In the genomic region with DNA sequence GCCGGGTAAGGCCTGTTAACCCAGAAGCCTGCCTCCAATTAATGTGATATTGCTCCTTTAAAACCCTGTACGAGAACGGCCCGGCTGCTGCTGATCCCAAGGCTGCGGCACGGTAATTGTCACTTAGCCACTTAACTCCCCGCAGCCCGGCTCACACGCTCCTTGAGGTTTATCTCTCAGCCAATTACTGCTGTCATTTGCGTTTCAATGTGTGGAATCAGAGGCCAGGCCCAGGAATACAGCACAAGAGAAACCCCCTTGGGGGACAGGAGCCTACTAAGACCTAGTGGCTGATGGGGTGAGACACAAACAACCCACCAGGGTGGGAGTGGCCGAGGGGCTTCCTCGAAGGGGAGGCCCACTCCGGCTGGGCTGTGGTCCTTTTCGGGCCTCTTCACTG, we compare ENCODE assay signal across 8 mouse cellular contexts.
DNase-seq lines count a peak whose midpoint lies in the region; ATAC-seq and TF ChIP-seq lines count a peak whose summit lies in the region.

No protein-coding gene starts in this region.

- WGBS in thymus, adult 2 months, result 93% methylated on average over 14 of the region's 14 CpGs
- 4% methylated on average over 14 of the region's 14 CpGs for WGBS in embryonic facial prominence, embryonic 14.5 days
- whole genome bisulfite sequencing in hindbrain, postnatal 0 days, result 9% methylated on average over 14 of the region's 14 CpGs
- WGBS in neural tube, embryonic 11.5 days, result 2% methylated on average over 14 of the region's 14 CpGs

- DNase-seq in thymus, adult 2 months, result no peak
- no peak for DNase-seq in thymus, adult 18-20 months
- DNase-seq in embryonic facial prominence, embryonic 14.5 days (ENCODE audit: low spot score), result peak; percentile 83
- peak; percentile 73 for DNase-seq in hindbrain, postnatal 0 days (ENCODE audit: low spot score)
- peak; percentile 54 for DNase-seq in neural tube, embryonic 11.5 days (ENCODE audit: low spot score)
- no peak for DNase-seq in testis, postnatal 14 days (ENCODE audit: low spot score)
- no peak for DNase-seq in layer of hippocampus, adult 9-11 months
- DNase-seq in left cerebral cortex, postnatal 36 days (ENCODE audit: low spot score in 2 of 2), result no peak

- no peaks in the 10 kb centered on the region for H3K27me3 ChIP-seq in thymus, adult 2 months (ENCODE audit: control insufficient read depth, insufficient read depth, low read length)
- H3K27me3 ChIP-seq in embryonic facial prominence, embryonic 14.5 days (replicated peaks; ENCODE audit: control insufficient read depth, insufficient read depth, low read length), result no peaks in the 10 kb centered on the region
- H3K27me3 ChIP-seq in hindbrain, postnatal 0 days (ENCODE audit: insufficient read depth, low read length), result no peaks in the 10 kb centered on the region
- no peaks in the 10 kb centered on the region for H3K27me3 ChIP-seq in neural tube, embryonic 11.5 days (ENCODE audit: control insufficient read depth, insufficient read depth, low read length)

- peak overlapping the region; percentile 55 for H3K4me2 ChIP-seq in embryonic facial prominence, embryonic 14.5 days (ENCODE audit: low read depth, low read length)
- peak overlapping the region; percentile 64 for H3K4me2 ChIP-seq in hindbrain, postnatal 0 days (ENCODE audit: low read depth, low read length)
- peak overlapping the region; percentile 50 for H3K4me2 ChIP-seq in neural tube, embryonic 11.5 days (ENCODE audit: low read depth)

- H3K9ac ChIP-seq in embryonic facial prominence, embryonic 14.5 days (ENCODE audit: low read depth, low read length), result peak overlapping the region; percentile 45
- peak overlapping the region; percentile 56; the same call in 1 of the 2 replicates for H3K9ac ChIP-seq in hindbrain, postnatal 0 days (replicated peaks; ENCODE audit: low read length)
- peak overlapping the region; percentile 39; the same call in 1 of the 2 replicates for H3K9ac ChIP-seq in neural tube, embryonic 11.5 days (ENCODE audit: low read length)

- H3K27ac ChIP-seq in thymus, adult 2 months (ENCODE audit: control insufficient read depth, insufficient read depth, low read length), result peak overlapping the region; percentile 22; the same call in 1 of the 2 replicates
- H3K27ac ChIP-seq in embryonic facial prominence, embryonic 14.5 days (replicated peaks; ENCODE audit: low read depth, low read length), result peak overlapping the region; percentile 96
- peak overlapping the region; percentile 87 for H3K27ac ChIP-seq in hindbrain, postnatal 0 days
- peak overlapping the region; percentile 85 for H3K27ac ChIP-seq in neural tube, embryonic 11.5 days (ENCODE audit: low read depth, low read length)

- no peaks in the 10 kb centered on the region for H3K9me3 ChIP-seq in embryonic facial prominence, embryonic 14.5 days (ENCODE audit: control insufficient read depth, low read length)
- no peaks in the 10 kb centered on the region for H3K9me3 ChIP-seq in hindbrain, postnatal 0 days (ENCODE audit: low read length)
- no peaks in the 10 kb centered on the region for H3K9me3 ChIP-seq in neural tube, embryonic 11.5 days (ENCODE audit: control insufficient read depth, low read length)

- no peak for TF ChIP-seq POLR2A in thymus, adult 2 months (IDR thresholded peaks at IDR 0.05; ENCODE audit: control insufficient read depth, extremely low read depth, insufficient read depth, low read length, poor library complexity)

- TF ChIP-seq CTCF in thymus, adult 2 months (IDR thresholded peaks at IDR 0.05; ENCODE audit: borderline replicate concordance, control insufficient read depth, extremely low read depth, insufficient read depth, low read length, poor library complexity), result no peak
- TF ChIP-seq CTCF in hindbrain, postnatal 0 days (IDR thresholded peaks at IDR 0.05; ENCODE audit: low read depth), result no peak

- ATAC-seq in embryonic facial prominence, embryonic 14.5 days (ENCODE audit: low read depth), result peak; percentile 9; the same call in 1 of the 2 replicates
- ATAC-seq in hindbrain, postnatal 0 days, result no peak
- 0 out of 2 replicates have a peak, but pooled peaks have one; percentile 25 for ATAC-seq in neural tube, embryonic 11.5 days (ENCODE audit: insufficient read depth, low FRiP score, low TSS enrichment)

- intact Hi-C loops in left cerebral cortex, postnatal 36 days (cut with DNase I), result loop anchor here (5.0 kb wide), 2 partner anchors 37 to 43 kb away; no protein-coding TSS in a partner anchor

- no peaks in the 10 kb centered on the region for H3K36me3 ChIP-seq in thymus, adult 2 months (ENCODE audit: control insufficient read depth, insufficient read depth, low read length)
- H3K36me3 ChIP-seq in embryonic facial prominence, embryonic 14.5 days (ENCODE audit: control insufficient read depth, insufficient read depth, low read length), result no peaks in the 10 kb centered on the region
- no peaks in the 10 kb centered on the region for H3K36me3 ChIP-seq in hindbrain, postnatal 0 days (ENCODE audit: insufficient read depth, low read length)
- no peaks in the 10 kb centered on the region for H3K36me3 ChIP-seq in neural tube, embryonic 11.5 days (ENCODE audit: control insufficient read depth, insufficient read depth, low read length)

- H3K4me3 ChIP-seq in thymus, adult 2 months (ENCODE audit: control insufficient read depth, insufficient read depth, low read length), result no peak overlapping the region
- peak overlapping the region; percentile 17 for H3K4me3 ChIP-seq in embryonic facial prominence, embryonic 14.5 days (ENCODE audit: low read depth, low read length)
- 0 out of 2 replicates have a peak overlapping the region, but pooled peaks have one; percentile 7 for H3K4me3 ChIP-seq in hindbrain, postnatal 0 days (ENCODE audit: low read length)
- H3K4me3 ChIP-seq in neural tube, embryonic 11.5 days (ENCODE audit: low read depth, low read length), result no peak overlapping the region

- H3K4me1 ChIP-seq in thymus, adult 2 months (replicated peaks; ENCODE audit: control insufficient read depth, insufficient read depth, low read length), result peaks cover 18% of the 10 kb centered on the region
- peaks cover 31% of the 10 kb centered on the region for H3K4me1 ChIP-seq in embryonic facial prominence, embryonic 14.5 days (ENCODE audit: control insufficient read depth, insufficient read depth, low read length)
- peaks cover 25% of the 10 kb centered on the region for H3K4me1 ChIP-seq in hindbrain, postnatal 0 days (ENCODE audit: insufficient read depth, low read length)
- H3K4me1 ChIP-seq in neural tube, embryonic 11.5 days (ENCODE audit: control insufficient read depth, insufficient read depth, low read length), result peaks cover 30% of the 10 kb centered on the region

Comparison
In these comparisons a context has a peak if more than half of its experiments do, and no peak if none do; other contexts are left out.
1. DNase-seq: peak in embryonic facial prominence, embryonic 14.5 days (single experiment), hindbrain, postnatal 0 days (single experiment) and neural tube, embryonic 11.5 days (single experiment); none in thymus, adult 2 months (single experiment), thymus, adult 18-20 months (0 of 2), testis, postnatal 14 days (single experiment), layer of hippocampus, adult 9-11 months (single experiment) and left cerebral cortex, postnatal 36 days (0 of 2).
2. H3K27ac ChIP-seq: peak in every context shown above with its lines; median percentile 96 in embryonic facial prominence, embryonic 14.5 days; 87 in hindbrain, postnatal 0 days; 85 in neural tube, embryonic 11.5 days; 22 in thymus, adult 2 months.
3. H3K4me3 ChIP-seq: peak in embryonic facial prominence, embryonic 14.5 days (single experiment) and hindbrain, postnatal 0 days (single experiment); none in thymus, adult 2 months (single experiment) and neural tube, embryonic 11.5 days (single experiment).
4. Peak in every context shown above with its lines, with median percentiles within 50 percentile points of each other: H3K4me2 ChIP-seq and H3K9ac ChIP-seq.